Mouse (Mus musculus) kidney, adult 2 months (tissue): ENCODE data around the gene Klhdc8a.

Experiments used
- CTCF ChIP-seq: fragments of 200-500 bp; conservative IDR thresholded peaks from 2 replicates; pipeline ENCODE4 v1.5.1; 2011; ENCODE audit warnings: low read depth, mild to moderate bottlenecking, control low read depth, low read length, moderate library complexity, mixed read lengths; ENCODE audit not compliant: insufficient read depth, insufficient read length
- POLR2A ChIP-seq: fragments of 200-500 bp; IDR thresholded peaks from one replicate; pipeline ENCODE4 v1.6.1; 2011; ENCODE audit warnings: low read depth, low read length, control low read depth

GRCm38 (mm10) chr1:132311174-132311859 is 12.9 kb downstream of the Klhdc8a start:
- TF ChIP-seq CTCF (no peak), POLR2A (no peak)
